Mouse (Mus musculus) gastrocnemius, adult 2 months (tissue): Measurements from ENCODE around the gene A430078G23Rik. TPM values are rescaled to one million over a fixed set of nuclear protein-coding genes. Genes with fewer than 3 reads are reported as not detected.

Experiments
- DNase-seq: peaks from one replicate; pipeline ENCODE4 v3.0.0; 2022
- H3K27ac ChIP-seq: fragments of 200-600 bp; 2 replicates; pipeline ENCODE4 v1.8.1; 2022; ENCODE audit warnings: mild to moderate bottlenecking
- H3K4me3 ChIP-seq: fragments of 200-600 bp; 2 replicates; pipeline ENCODE4 v1.8.1; 2022; ENCODE audit warnings: mild to moderate bottlenecking, moderate library complexity
- CTCF ChIP-seq: fragments of 200-600 bp; IDR thresholded peaks from 2 replicates; pipeline ENCODE4 v1.8.1; 2022; ENCODE audit warnings: antibody characterized with exemption, mild to moderate bottlenecking, moderate library complexity
- intact Hi-C: fragments of 180-260 bp; cut with DNase I; formaldehyde crosslinking; loops from one replicate; pipeline ENCODE4 v1.15.1; 2025
- total RNA-seq, 2 experiments: library from RNA; stranded (reverse); gene quantifications; 2 replicates each; pipeline ENCODE4 v1.2.3; 2021

Gene A430078G23Rik
- total RNA-seq, 2 experiments from 2014 or later = not detected

DNA sequence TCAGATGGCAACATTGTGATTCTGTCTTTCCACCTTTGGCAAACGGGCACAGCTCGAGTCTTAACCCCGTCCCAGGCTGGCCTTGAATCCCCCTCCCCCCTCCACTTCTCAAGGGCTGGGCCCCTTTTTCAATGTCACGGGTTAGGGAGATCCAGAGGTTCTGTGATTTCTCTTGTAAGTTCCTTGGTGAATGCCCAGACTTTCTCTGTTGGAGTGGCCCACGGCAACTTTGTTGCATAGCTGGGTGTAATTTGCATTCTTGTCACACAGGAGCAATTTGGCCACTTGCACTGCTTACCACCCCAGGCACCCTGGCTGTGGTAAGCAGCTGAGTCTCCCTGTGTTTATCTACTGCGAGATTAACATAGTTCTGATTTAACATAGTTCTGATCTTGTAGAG is 41.4 kb downstream of the A430078G23Rik start:
- intact Hi-C loops = loop anchor here (5.0 kb wide), 1 partner anchor 58 kb away; no protein-coding TSS in a partner anchor
- Histone ChIP-seq H3K4me3 (no peak overlapping the region), H3K27ac (no peak overlapping the region)
- no peak for DNase-seq
- no peak for TF ChIP-seq CTCF

GRCm38 (mm10) chr8:3395246-3395645 is 42.0 kb downstream of the A430078G23Rik start:
- intact Hi-C loops = no loop called here
- no peak overlapping the region for H3K27ac ChIP-seq
- H3K4me3 ChIP-seq = no peak overlapping the region
- TF ChIP-seq CTCF = no peak
- no peak for DNase-seq

- 0 out of 2 replicates have a peak overlapping the region, but pooled peaks have one; percentile 4 for H3K27ac ChIP-seq
- DNase-seq = no peak
- H3K4me3 ChIP-seq = no peak overlapping the region
- TF ChIP-seq CTCF = no peak
- intact Hi-C loops = no loop called here
Observed at GRCm38 (mm10) chr8:3397597-3397996, 44.4 kb downstream of the A430078G23Rik start.

DNA sequence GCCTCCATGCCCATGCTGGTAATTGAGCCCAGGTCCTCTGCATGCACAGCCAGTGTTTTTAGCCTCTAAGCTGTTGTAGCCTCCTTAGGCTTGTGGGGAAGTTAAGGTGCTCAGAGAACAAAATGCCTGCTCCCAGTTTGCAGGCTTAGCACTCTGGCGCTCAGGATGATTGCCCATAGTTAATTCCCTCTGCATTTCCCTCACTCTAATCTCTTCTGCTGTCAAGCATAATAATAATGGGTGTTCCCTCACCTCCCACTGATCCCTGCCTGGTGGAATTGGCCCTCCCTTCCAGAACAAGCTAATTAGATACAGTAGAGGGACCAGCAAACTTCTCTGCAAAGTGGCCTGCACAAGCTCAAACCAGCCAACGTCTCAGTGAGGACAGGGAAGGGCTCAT is 47.3 kb downstream of the A430078G23Rik start:
- Histone ChIP-seq H3K4me3 (no peak overlapping the region), H3K27ac (no peak overlapping the region)
- DNase-seq = no peak
- no peak for TF ChIP-seq CTCF
- intact Hi-C loops = no loop called here

GRCm38 (mm10) chr8:3407417-3407816 is 54.2 kb downstream of the A430078G23Rik start:
- intact Hi-C loops = no loop called here
- Histone ChIP-seq H3K4me3 (no peak overlapping the region), H3K27ac (no peak overlapping the region)
- no peak for TF ChIP-seq CTCF
- DNase-seq = no peak

- no peak for DNase-seq
- H3K4me3 ChIP-seq = no peak overlapping the region
- intact Hi-C loops = no loop called here
- H3K27ac ChIP-seq = peak overlapping the region; percentile 84
- no peak for TF ChIP-seq CTCF
Observed at GRCm38 (mm10) chr8:3411085-3411484, 57.9 kb downstream of the A430078G23Rik start.

- no peak for TF ChIP-seq CTCF
- peak overlapping the region; percentile 84 for H3K27ac ChIP-seq
- peak; percentile 51 for DNase-seq
- intact Hi-C loops = no loop called here
- H3K4me3 ChIP-seq = no peak overlapping the region
Observed at GRCm38 (mm10) chr8:3411901-3412301, 58.7 kb downstream of the A430078G23Rik start.

DNA sequence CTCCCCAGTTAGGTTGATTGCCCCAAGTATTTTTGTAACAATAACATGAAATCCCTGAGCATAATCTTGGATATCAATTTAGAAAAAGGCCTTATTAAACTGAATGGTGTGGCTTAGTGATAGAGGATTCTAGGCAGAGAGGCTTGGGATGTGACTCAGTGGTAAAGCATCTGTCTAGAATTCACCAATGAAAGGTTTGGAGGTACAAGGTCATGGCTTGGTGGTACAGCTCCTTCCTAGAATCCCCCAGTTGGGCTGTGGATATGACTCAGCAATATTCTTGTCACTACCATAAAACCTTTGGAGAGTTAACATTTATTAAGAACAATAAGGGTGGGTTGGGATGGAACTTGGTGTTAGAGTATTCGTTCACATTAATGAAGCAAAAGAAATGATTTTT is 59.6 kb downstream of the A430078G23Rik start:
- TF ChIP-seq CTCF = no peak
- H3K4me3 ChIP-seq = no peak overlapping the region
- no peak for DNase-seq
- peak overlapping the region; percentile 84 for H3K27ac ChIP-seq
- intact Hi-C loops = no loop called here

DNA sequence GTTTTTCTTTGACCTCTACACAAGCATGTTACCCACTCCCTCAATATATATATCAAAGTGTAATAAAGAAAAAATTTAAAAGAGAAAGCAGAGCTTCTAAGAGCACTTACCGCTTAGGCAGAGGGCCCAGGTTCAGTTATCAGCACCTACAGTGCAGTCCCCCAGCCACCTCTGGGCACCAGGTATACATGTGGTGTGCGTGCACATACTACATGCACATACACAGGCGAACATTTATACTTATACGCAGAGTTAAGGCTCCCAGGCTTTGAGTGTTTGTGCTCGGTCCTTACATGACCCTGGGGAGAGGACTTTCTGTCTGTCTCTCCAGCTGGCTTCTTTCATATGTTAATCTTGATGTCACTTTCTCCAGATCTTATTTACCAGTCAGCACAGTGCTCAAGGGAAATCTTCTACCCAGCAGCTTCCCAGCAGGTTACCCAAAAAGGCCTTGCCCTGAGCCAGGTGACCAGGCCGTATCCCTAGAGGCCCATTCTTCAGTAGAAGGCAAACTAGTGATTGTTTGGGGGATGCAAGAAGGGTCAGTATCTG is 61.5 kb downstream of the A430078G23Rik start:
- Histone ChIP-seq H3K27ac (peak overlapping the region; percentile 73), H3K4me3 (no peak overlapping the region)
- no peak for TF ChIP-seq CTCF
- intact Hi-C loops = no loop called here
- DNase-seq = no peak

DNA sequence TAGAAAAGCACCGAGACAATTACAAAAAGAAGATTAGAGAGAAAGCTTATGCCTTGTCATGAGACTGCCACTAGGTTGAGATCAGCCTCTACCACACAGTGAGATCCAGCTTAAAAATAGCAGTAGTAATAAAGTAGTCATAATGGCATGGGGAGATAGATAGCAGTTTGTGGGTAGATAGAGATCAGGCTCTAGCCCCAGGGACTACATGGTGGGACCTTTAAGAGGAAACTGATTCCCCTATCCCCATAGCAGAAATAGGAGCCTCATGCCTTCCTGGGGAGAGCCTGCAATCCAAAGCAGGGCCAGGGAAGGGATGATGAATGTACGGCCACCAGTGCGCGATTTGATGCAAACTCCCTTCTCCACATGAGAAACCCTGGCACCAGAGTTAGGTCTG is 62.0 kb downstream of the A430078G23Rik start:
- Histone ChIP-seq H3K27ac (peak overlapping the region; percentile 73), H3K4me3 (no peak overlapping the region)
- intact Hi-C loops = no loop called here
- no peak for TF ChIP-seq CTCF
- no peak for DNase-seq

- no peak for TF ChIP-seq CTCF
- H3K4me3 ChIP-seq = no peak overlapping the region; the same call in 1 of the 2 replicates
- intact Hi-C loops = no loop called here
- H3K27ac ChIP-seq = peak overlapping the region; percentile 73
- no peak for DNase-seq
Observed at GRCm38 (mm10) chr8:3415661-3416060, 62.4 kb downstream of the A430078G23Rik start.

- no peak for DNase-seq
- no peak for TF ChIP-seq CTCF
- Histone ChIP-seq H3K4me3 (no peak overlapping the region), H3K27ac (peak overlapping the region; percentile 78)
- intact Hi-C loops = no loop called here
Observed at GRCm38 (mm10) chr8:3416846-3417245, 63.6 kb downstream of the A430078G23Rik start.

DNA sequence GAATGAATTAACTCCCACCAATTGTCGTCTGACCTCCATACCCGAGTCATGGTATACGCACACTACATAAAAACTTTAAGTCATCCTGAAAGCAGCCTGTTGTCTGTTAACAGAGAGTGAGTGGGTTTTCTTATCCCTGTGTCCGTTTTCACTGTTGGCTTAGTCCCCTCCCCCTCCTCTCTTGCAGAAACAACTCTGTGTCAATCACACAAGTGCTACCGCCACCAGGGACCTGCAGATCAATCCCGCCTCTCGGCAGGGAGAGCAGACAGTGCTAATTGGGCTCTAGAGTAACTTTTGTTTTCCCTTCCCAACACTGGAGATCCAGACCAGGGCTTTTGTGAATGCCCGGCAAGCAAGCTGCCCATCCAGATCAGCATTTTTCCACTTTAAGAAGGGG is 64.2 kb downstream of the A430078G23Rik start:
- no peak for TF ChIP-seq CTCF
- no peak for DNase-seq
- H3K27ac ChIP-seq = peak overlapping the region; percentile 78
- no peak overlapping the region for H3K4me3 ChIP-seq
- intact Hi-C loops = no loop called here

- no peak for DNase-seq
- peak overlapping the region; percentile 78 for H3K27ac ChIP-seq
- intact Hi-C loops = no loop called here
Observed at GRCm38 (mm10) chr8:3418101-3418500, 64.9 kb downstream of the A430078G23Rik start.

More at GRCm38 (mm10) chr8:3418101-3418500, 64.9 kb downstream of the A430078G23Rik start:
- H3K4me3 ChIP-seq = no peak overlapping the region
- TF ChIP-seq CTCF = no peak
